Mouse (Mus musculus): ENCODE data around the gene Macrod2.

Macrod2 gene

GRCm38 (mm10) chr2:141831515-141831914 lies 1436.4 kb downstream of the Macrod2 start:
- POLR2A ChIA-PET: no interaction called here
- CTCF ChIA-PET: interaction anchor here in 1 of 4 experiments (0.7 kb wide), 1 partner anchor 259 kb away, joined by 3 read pairs; no protein-coding TSS in a partner anchor

- ChIA-PET POLR2A (interaction anchor here in 1 of 4 experiments (0.5 kb wide), 1 partner anchor 19 kb away, joined by 4 read pairs; no protein-coding TSS in a partner anchor), CTCF (no interaction called here)
These were observed 1439.2 kb downstream of the Macrod2 start for GRCm38 (mm10) chr2:141834156-141834782.

- ChIA-PET POLR2A (no interaction called here), CTCF (interaction anchor here in 1 of 4 experiments (0.6 kb wide), 1 partner anchor 928 kb away, joined by 3 read pairs; no protein-coding TSS in a partner anchor)
These were observed 1449.5 kb downstream of the Macrod2 start for GRCm38 (mm10) chr2:141844408-141845175.

- POLR2A ChIA-PET: interaction anchor here in 1 of 4 experiments (0.6 to 1.2 kb wide), 2 partner anchors 10 to 13 kb away, joined by 3 read pairs; no protein-coding TSS in a partner anchor
- CTCF ChIA-PET: no interaction called here
These were observed 1464.1 kb downstream of the Macrod2 start for GRCm38 (mm10) chr2:141859220-141859619.

GRCm38 (mm10) chr2:141861679-141862268 lies 1466.7 kb downstream of the Macrod2 start:
- ChIA-PET CTCF (no interaction called here), POLR2A (no interaction called here)

GRCm38 (mm10) chr2:141862531-141863265 lies 1467.6 kb downstream of the Macrod2 start:
- POLR2A ChIA-PET: no interaction called here
- CTCF ChIA-PET: no interaction called here

- ChIA-PET CTCF (no interaction called here), POLR2A (interaction anchor here in 1 of 4 experiments (1.1 kb wide), 1 partner anchor 17 kb away, joined by 3 read pairs; no protein-coding TSS in a partner anchor)
These were observed 1468.6 kb downstream of the Macrod2 start for GRCm38 (mm10) chr2:141863628-141864165.

- ChIA-PET POLR2A (no interaction called here), CTCF (no interaction called here)
These were observed 1475.8 kb downstream of the Macrod2 start for GRCm38 (mm10) chr2:141870930-141871329.

- ChIA-PET CTCF (no interaction called here), POLR2A (no interaction called here)
These were observed 1481.2 kb downstream of the Macrod2 start for GRCm38 (mm10) chr2:141876155-141876851.

GRCm38 (mm10) chr2:141876958-141877357 lies 1481.8 kb downstream of the Macrod2 start:
- POLR2A ChIA-PET: no interaction called here
- CTCF ChIA-PET: no interaction called here

- POLR2A ChIA-PET: no interaction called here
These were observed 1483.4 kb downstream of the Macrod2 start for GRCm38 (mm10) chr2:141878473-141878872.

GRCm38 (mm10) chr2:141879711-141880110 lies 1484.6 kb downstream of the Macrod2 start:
- POLR2A ChIA-PET: no interaction called here
- CTCF ChIA-PET: no interaction called here

More at GRCm38 (mm10) chr2:141878473-141878872, 1483.4 kb downstream of the Macrod2 start:
- CTCF ChIA-PET: no interaction called here

- ChIA-PET POLR2A (no interaction called here), CTCF (no interaction called here)
These were observed 1491.8 kb downstream of the Macrod2 start for GRCm38 (mm10) chr2:141886694-141887474.

GRCm38 (mm10) chr2:141889497-141889896 lies 1494.4 kb downstream of the Macrod2 start:
- ChIA-PET POLR2A (no interaction called here), CTCF (no interaction called here)

- CTCF ChIA-PET: no interaction called here
These were observed 1502.8 kb downstream of the Macrod2 start for GRCm38 (mm10) chr2:141897951-141898350.

GRCm38 (mm10) chr2:141911831-141912447 lies 1516.8 kb downstream of the Macrod2 start:
- CTCF ChIA-PET: no interaction called here
- POLR2A ChIA-PET: no interaction called here

More at GRCm38 (mm10) chr2:141897951-141898350, 1502.8 kb downstream of the Macrod2 start:
- POLR2A ChIA-PET: no interaction called here

GRCm38 (mm10) chr2:141913486-141913885 lies 1518.4 kb downstream of the Macrod2 start:
- POLR2A ChIA-PET: no interaction called here
- CTCF ChIA-PET: no interaction called here

GRCm38 (mm10) chr2:141913894-141914293 lies 1518.8 kb downstream of the Macrod2 start:
- POLR2A ChIA-PET: no interaction called here
- CTCF ChIA-PET: no interaction called here

Measured in embryonic stem cell, embryonic (primary cell).